12 mouse cellular contexts compared by ENCODE assay signal in the genomic region with DNA sequence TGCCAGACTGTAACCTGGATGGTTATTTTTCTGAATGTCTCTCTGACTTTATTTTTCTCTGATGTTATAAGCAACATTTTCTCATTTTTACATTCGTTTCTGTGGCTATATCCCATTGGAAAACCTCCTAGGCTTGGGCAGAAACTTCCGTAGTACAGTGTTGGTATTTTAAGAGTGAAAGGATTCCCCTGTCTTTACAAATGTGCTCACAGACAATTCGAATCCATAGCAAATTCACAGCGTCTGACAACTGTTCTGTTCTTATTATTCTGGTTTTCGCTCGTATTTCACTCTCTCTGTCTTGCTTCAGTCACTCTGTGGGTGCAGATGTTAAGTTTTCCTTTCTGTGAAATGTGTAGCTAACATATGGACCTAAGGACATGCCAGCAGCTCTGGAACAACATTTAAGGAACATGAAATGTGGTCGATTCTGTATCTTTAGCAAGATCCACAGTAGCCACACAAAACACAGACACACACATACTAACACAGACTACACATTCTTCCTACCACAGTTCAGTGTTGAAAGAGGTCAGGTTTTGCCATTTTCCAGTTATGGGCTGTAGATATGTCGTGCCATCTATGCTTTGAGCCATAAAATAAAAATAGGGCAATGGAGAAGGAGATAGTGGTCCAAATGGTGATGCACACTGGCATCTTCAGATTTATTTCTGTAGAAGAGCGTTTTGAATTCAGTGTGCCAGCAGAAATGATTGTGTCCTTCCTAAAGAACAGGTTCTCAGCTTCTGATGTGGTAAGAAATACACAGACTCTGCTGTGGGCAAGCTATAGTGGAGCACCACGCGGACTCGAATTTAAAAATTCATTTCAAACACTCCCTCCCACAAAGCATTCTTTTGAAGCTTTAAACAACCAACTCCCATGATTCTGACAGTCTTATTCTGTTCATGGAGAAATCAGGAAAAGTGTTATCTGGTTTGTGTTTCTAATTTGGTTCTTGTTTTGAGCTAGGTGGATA.
DNase-seq lines count a peak whose midpoint lies in the region; TF ChIP-seq lines count a peak whose summit lies in the region.
"Had no signal": no experiment of that assay in that cellular context is flagged by ENCODE, and none has a peak within 500 bp of the region (broad histone marks: within the 10 kb centered on the region; RNA-seq: fewer than 3 reads in every experiment).

No protein-coding gene starts in this region.

- TF ChIP-seq CTCF in cerebellum, adult 2 months (IDR thresholded peaks at IDR 0.05; ENCODE audit: borderline replicate concordance, insufficient read depth, low read depth, low read length) = no peak
- no peak for TF ChIP-seq CTCF in cortical plate, adult 2 months (IDR thresholded peaks at IDR 0.05; ENCODE audit: extremely low read depth, insufficient read depth, low read length)

- peaks cover 11% of the 10 kb centered on the region; the same call in 1 of the 2 replicates for H3K36me3 ChIP-seq in midbrain, embryonic 10.5 days
- H3K36me3 ChIP-seq: stomach, embryonic 15.5 days had no signal

- no peak for TF ChIP-seq POLR2A in cerebellum, adult 2 months (IDR thresholded peaks at IDR 0.05; ENCODE audit: borderline replicate concordance, insufficient read depth, low read length)
- TF ChIP-seq POLR2A in cortical plate, adult 2 months (IDR thresholded peaks at IDR 0.05; ENCODE audit: extremely low read depth, insufficient read depth, low read length) = no peak

- no peaks in the 10 kb centered on the region for H3K27me3 ChIP-seq in cerebellum, adult 2 months (ENCODE audit: control insufficient read depth, insufficient read depth, low read length)
- H3K27me3 ChIP-seq in midbrain, embryonic 10.5 days (ENCODE audit: low read depth, poor library complexity, severe bottlenecking) = no peaks in the 10 kb centered on the region
- H3K27me3 ChIP-seq: stomach, embryonic 15.5 days had no signal

- H3K27ac ChIP-seq in cerebellum, adult 2 months (ENCODE audit: insufficient read depth, low read length) = peak overlapping the region; percentile 46; the same call in 1 of the 2 replicates
- peak overlapping the region; percentile 94 for H3K27ac ChIP-seq in cortical plate, adult 2 months (ENCODE audit: insufficient read depth, low read length)
- H3K27ac ChIP-seq in midbrain, embryonic 10.5 days (replicated peaks) = peak overlapping the region; percentile 96
- H3K27ac ChIP-seq: macrophage had no signal

- no peak for DNase-seq in cerebellum, adult 2 months
- no peak for DNase-seq in cerebellum, adult 11-12 months
- DNase-seq in frontal cortex, postnatal 36 days (ENCODE audit: low spot score in 2 of 2) = peak; percentile 46 to 62
- no peak for DNase-seq in midbrain, embryonic 10.5 days (ENCODE audit: low spot score)
- DNase-seq in c-Kit-positive CD71-positive TER-119-positive erythroid progenitor cells, embryonic 14.5 days (ENCODE audit: low spot score) = no peak
- no peak for DNase-seq in cerebellum, adult 9-11 months
- no peak for DNase-seq in embryo, embryonic 11 days
- DNase-seq: adrenal gland, adult 2 months; gastrocnemius, postnatal 14 days had no signal

- H3K4me1 ChIP-seq in cerebellum, adult 2 months (ENCODE audit: control insufficient read depth, insufficient read depth, low read length) = no peaks in the 10 kb centered on the region; the same call in 1 of the 2 replicates
- peaks cover 2% of the 10 kb centered on the region; the same call in 1 of the 2 replicates for H3K4me1 ChIP-seq in cortical plate, adult 2 months (ENCODE audit: control insufficient read depth, insufficient read depth, low read length)
- peaks cover 35% of the 10 kb centered on the region for H3K4me1 ChIP-seq in midbrain, embryonic 10.5 days

- WGBS in cerebellum, adult 2 months = 56% methylated on average over 12 of the region's 12 CpGs
- WGBS in midbrain, embryonic 10.5 days = 56% methylated on average over 12 of the region's 12 CpGs

- no peak overlapping the region for H3K4me3 ChIP-seq in cerebellum, adult 2 months (replicated peaks; ENCODE audit: insufficient read depth, low read depth, low read length)
- peak overlapping the region; percentile 54; the same call in 1 of the 2 replicates for H3K4me3 ChIP-seq in cortical plate, adult 2 months (ENCODE audit: insufficient read depth, low read length)
- peak overlapping the region; percentile 66 for H3K4me3 ChIP-seq in midbrain, embryonic 10.5 days

- H3K9me3 ChIP-seq in midbrain, embryonic 10.5 days (replicated peaks) = no peaks in the 10 kb centered on the region
- H3K9me3 ChIP-seq: stomach, embryonic 15.5 days had no signal

Comparison
In these comparisons a context has a peak if more than half of its experiments do, and no peak if none do; other contexts are left out.
1. DNase-seq: peak in frontal cortex, postnatal 36 days (2 of 2); none in cerebellum, adult 2 months (0 of 2), cerebellum, adult 11-12 months (single experiment), midbrain, embryonic 10.5 days (single experiment), c-Kit-positive CD71-positive TER-119-positive erythroid progenitor cells, embryonic 14.5 days (single experiment), cerebellum, adult 9-11 months (single experiment) and embryo, embryonic 11 days (single experiment).
2. H3K27ac ChIP-seq: peak in every context shown above with its lines; median percentile 96 in midbrain, embryonic 10.5 days; 94 in cortical plate, adult 2 months; 46 in cerebellum, adult 2 months.